Mouse (Mus musculus): ENCODE measurements at regions not wholly inside any gene's neighbourhood (a gene's known extent, or its start where the extent isn't known, plus 50 kb on each side); places are given as distances from the start of the nearest gene placed in this dataset.

DNA sequence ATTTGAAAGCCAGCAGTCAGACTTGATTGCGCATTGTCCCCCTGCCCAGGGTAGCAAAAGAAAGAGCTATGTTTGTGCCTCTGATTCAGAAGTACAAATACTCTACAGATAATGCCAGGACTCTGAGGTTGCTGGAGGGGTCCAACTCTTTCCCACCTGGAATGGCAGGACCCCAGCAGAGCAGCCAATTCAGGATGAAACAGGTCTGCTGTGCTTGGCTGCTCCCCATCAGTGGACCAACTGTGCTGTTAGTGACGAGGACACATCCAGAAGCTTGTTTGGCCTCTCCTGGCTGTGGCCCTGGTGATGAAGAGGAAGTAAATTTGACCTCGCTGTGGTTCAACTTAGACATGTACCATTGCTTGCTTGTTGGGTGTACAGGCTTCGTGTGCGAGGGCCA, 437.8 kb downstream of the Prdm2 start:
- TF ChIP-seq CTCF (IDR thresholded peaks at IDR 0.05; ENCODE audit: low read depth, low read length) (no peak), POLR2A (IDR thresholded peaks at IDR 0.05; ENCODE audit: borderline replicate concordance, low read depth, low read length) (no peak)
